Mouse (Mus musculus) MN1 (cell line): ENCODE measurements around the gene Nepro.

Source experiments
- DNase-seq: peaks from one replicate; pipeline ENCODE4 v3.0.0-alpha.2; 2016; ENCODE audit warnings: low spot score

Gene Nepro

DNA sequence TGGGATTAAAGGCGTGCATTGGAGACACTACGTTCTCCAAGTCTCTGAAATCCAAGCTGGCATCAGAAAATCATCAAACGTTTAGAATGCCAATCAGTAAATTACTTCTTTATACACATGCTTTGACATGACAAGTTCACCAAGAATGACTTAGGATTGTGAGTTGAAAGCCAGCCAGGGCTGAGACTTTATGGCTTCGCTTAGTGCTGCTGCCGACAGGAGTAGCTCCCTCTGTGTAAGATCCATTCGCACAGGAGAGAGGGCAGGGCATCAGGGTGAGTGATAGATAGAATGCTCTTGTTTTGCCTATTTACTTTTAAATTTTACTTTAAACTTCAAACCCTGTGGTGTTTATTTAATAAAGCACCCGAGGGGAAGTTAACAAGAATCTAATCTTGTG is 43.4 kb downstream of the Nepro start:
- DNase-seq = no peak

DNA sequence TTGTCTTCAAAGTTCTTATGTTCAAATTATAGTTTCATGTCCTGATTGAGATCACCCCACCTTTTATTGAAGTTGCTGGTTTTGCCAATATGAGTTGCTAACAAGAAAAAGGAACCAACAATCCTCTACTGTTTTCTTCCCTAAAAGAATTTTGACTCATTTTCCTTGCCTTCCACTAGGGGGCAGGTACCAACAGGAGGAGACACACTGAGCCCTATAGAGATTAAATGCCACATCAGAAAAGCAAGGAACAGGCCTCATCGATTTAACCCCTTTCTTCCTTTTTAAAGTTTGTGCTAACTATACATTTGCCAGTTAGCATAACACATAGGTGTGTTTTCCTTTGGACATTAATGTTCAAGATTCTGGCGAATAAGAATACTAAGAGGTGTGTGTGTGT is 43.9 kb downstream of the Nepro start:
- DNase-seq = no peak

DNA sequence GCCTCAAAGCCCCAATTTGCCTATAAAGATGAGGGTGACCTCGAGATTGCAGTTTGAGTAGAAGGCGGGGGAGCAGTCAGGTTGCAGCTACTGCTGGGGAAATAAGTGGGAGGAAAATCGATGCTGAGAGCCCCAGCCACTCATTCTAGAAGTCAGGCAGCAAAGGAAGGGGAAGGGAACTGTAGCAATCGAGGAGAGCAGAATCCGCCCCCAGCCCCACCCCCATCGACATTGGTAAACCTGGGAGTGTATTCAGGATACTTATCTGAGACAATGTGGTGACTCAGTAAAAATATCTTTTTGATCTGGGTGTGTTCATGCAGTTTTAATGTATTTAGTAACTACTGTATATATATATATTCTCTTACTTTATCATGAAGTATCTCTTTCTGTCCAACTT is 48.5 kb downstream of the Nepro start:
- DNase-seq = no peak

DNA sequence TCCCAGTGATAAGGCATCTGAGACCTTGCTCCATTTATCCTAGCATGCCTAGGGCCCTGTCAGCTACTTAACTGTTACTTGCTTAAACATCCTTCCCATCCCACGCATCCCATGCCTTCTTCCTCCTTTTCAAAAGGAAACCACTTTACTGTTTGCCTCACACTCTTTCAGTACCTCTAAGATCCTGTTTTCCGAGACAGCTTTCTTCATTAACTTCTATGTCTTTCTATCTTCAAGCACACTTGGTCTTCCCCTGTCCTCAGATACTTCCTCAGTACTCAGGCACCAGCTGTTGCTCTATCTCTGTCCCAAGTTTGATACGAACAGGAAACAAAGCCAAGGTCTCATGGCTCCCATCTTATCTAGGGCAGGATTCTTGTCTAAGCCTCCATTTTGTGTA is 49.6 kb downstream of the Nepro start:
- no peak for DNase-seq

DNA sequence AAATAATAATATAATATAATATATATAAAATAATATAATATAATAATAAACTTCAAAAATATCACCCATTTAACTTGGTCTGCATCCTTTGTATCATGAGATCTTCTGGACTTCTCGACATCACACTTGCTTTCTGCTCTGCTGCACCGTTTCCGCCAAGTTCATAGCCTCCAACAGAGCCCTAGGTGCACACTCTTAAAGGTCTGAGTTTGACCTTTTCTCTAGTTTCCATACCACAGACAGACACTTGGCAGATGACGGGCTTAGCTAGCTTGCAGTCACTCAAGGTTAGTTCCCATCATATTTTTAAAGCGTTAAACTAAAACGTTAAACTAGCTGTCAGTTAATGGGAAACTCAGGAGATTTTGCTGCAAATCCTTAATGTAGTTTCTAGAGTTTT is 50.1 kb downstream of the Nepro start:
- DNase-seq = no peak

DNA sequence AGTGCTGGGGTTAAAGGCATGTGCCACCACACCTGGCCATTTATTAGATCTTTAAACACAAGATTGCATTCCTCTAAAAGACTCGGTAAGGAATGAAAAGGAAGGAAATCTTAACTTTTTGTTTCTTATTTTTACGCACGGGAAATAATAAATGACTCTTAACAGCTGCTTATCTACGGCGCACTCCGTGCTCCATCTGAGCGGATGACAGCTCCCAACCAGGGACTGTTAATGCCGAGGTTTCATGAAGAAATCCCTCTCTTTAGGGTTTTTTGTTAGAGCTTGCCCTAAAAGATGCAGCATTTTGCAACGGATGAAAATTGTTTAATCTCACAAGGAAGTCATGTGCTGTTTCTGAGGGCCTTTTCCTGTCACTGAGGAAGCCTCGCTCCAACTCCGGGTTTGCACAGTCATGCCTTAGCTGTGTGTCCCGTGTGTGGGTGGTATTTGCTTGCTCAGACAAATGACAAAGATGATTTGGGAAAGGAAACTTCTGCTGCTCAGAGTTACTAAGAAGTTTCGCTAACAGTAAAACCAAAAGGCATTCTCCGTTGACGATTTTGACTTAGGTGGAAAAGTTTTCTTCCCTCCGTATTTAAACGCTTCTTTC is 54.5 kb downstream of the Nepro start:
- DNase-seq = no peak

DNA sequence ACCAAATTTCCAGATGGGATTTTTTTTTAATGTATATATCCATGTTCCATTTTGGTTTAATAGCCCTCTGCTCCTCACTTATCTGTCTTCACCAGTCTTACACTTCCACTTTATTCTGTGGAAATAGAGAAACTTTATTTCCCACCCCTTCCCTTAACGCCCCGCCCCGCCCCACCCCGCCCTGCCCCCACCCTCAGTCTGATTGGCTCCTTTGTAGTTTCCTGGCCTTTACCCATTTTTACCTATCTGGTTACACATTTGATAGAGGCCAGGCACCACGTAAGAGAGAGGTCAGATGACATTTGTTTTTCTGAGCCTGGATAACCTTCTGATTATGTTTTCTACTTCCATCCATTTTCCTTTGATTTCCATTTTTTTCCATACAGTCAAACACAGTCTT is 55.4 kb downstream of the Nepro start:
- no peak for DNase-seq

DNA sequence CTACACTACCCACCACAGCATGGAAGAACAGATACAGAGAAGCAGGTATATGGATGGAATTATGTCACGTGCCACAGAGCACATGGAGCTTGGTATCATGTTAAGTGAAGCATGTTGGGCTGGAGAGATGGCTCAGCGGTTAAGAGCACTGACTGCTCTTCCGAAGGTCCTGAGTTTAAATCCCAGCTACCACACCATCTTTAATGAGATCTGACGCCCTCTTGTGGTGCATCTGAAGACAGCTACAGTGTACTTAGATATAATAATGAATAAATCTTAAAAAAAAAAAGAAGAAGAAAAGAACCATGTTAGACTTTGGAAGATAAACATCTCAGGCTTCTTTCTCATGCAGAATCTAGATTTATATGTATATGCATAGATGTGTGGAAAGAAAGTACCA is 56.6 kb downstream of the Nepro start:
- no peak for DNase-seq
